Mouse (Mus musculus): ENCODE results near the gene B3gat1.
A peak's percentile ranks its signal among the peaks of the same experiment; 100 is the strongest.

Gene B3gat1

DNA sequence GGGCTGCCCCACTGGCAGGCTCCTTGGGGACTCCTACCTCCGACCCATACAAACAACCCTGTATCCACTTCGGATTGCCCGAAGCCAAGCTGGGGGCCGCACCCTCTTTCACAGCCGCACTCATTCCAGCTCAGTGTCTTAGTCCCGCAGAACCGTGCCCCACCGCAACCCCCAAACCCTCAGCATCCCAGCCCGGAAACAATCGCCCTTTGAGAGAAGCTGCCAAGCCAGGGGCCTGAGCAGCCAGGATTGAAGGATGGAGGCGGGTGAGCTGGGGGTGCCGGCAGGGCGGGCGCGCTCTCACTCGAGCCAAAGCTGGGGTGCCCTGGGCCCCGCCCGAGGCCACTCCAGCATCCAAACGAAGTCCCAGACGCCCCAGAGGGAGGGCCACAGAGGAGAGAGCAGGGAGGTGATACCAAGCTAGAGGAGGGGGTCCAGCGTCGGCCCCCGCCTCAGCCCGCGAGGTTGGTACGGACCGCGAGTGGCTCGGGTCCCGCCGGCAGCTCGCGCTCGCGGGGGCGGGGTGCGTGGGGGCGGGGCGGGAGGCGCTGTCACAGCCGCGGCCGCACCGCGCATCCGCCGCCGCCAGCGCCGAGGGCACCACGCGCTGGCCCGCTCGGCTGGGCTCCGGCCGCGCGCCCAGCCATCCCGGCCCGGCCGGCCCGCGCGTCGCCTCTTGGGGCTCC lies at the start of gene B3gat1:
Gene B3gat1 (plus strand): TSS at position 523 of the 686 bp plus-strand sequence.
- DNase-seq (ENCODE audit: low read depth, low spot score): peak; percentile 29

DNA sequence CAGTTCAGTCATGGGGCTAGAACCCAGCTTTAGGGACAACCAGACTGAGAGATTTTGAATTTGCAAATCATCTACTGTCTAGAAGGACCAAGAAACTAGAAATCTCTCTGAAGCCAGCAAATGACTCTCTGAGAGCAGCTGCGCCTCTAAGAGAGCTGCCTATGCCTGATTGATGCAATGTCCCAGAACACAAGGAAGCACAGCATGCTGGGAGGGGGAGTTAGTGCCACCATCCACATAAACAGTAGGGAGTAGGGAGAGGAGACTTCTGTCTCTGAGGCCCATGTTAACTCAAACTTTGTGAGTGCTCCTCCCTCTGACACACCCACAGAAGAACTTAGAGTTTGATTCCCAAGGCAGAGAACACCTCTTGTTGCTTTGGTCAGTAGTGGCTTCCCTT lies 44.4 kb upstream of the B3gat1 start:
- DNase-seq (ENCODE audit: low read depth, low spot score): no peak

- DNase-seq (ENCODE audit: low read depth, low spot score): no peak
These were observed 43.4 kb upstream of the B3gat1 start for GRCm38 (mm10) chr9:26689956-26690698.

DNA sequence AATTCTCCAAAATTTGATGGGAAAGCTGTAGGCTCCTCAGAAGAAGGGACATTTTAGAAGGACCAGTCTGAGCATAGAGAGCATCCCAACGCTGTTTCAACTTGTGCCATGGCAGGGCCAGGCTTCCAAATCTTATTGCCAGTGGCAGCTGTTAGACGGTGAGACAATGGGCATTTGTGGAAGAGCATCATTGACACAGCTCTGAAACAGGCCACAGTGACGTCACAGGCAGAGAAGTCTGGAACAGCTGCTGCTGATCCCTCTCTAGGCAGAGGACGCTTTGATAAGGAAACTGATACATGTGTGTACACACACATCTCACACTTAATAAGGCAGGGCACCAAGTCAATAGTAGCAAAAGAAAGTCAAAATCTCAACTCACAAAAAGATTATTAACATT lies 40.9 kb upstream of the B3gat1 start:
- no peak for DNase-seq (ENCODE audit: low read depth, low spot score)

DNA sequence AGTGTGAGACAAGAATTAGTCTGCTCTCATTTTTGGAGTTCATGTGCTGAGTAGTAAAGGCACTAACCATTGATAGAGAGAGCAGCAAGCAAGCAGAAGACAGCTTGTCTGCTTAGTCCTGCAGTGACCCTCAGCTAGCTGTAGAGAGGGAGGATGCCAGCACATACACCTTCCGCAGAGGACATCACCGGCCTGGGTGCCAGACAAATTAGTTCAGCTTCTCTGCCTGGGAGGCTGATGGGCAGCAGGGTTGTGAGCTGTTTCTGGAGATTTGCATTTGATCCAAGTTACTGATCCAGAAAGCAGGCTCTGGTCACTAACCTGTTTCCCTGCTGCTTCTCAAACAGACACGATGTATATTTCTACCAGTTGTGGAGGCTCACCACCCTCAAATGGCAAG lies 38.9 kb upstream of the B3gat1 start:
- DNase-seq (ENCODE audit: low read depth, low spot score): no peak

GRCm38 (mm10) chr9:26695178-26695577 lies 38.4 kb upstream of the B3gat1 start:
- no peak for DNase-seq (ENCODE audit: low read depth, low spot score)

DNA sequence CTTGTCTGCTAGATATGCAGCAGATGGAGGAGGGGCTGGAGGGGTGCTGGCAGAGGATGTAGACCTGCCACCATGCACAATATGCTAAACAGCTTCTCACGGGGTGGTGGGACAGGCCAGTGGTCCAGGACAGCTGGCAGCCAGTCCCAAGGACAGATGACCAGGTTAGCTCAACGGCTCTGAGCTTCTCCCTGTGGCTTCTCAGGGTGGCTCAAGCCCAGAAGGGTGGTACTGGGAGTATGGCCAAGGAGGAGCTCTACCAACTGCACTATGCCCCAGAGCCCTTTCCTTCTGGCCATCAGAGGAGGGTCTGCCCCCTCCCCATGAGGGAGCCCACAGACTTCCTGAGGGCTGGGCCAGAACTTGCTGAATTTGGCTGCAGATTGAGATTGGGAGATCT lies 35.2 kb upstream of the B3gat1 start:
- no peak for DNase-seq (ENCODE audit: low read depth, low spot score)

DNA sequence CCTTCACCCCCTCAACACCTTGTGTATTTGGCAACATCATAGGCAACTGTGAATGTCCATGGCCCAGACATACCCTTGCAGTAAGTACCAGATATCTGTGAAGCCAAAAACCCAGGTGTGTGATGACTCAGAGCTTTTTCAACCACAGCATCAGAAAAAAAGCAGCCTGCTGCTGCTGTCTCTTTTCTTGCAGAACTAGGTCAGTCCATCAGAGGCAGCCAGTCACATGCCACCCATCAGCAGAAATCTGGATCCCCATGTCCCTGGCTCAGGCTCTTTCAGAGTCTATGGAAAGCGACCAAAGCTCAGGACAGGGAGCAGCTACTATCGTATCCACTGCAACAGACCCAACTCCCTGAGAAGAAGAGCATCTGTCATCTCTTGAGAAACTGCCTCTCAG lies 33.2 kb upstream of the B3gat1 start:
- no peak for DNase-seq (ENCODE audit: low read depth, low spot score)

GRCm38 (mm10) chr9:26718388-26718787 lies 15.1 kb upstream of the B3gat1 start:
- no peak for DNase-seq (ENCODE audit: low read depth, low spot score)

DNA sequence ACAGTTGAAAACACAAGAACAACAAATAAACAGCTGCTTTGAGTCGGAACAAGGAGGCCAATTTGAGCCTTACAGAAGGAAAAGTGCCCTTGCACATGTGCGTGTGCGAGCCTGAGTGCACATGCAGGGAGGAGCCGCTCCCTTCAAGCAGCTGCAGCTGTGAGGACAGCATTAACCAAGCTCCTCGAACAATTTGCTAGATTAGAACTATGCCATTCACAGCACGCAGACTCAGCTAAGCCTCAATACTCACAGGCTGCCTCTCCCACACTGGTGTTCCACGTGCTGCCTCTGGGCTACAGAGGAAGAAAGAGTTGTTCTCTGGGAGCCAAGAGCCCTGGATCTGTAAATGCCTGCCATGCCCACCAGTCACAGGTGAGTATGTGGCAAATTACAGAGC lies 11.8 kb upstream of the B3gat1 start:
- no peak for DNase-seq (ENCODE audit: low read depth, low spot score)

DNA sequence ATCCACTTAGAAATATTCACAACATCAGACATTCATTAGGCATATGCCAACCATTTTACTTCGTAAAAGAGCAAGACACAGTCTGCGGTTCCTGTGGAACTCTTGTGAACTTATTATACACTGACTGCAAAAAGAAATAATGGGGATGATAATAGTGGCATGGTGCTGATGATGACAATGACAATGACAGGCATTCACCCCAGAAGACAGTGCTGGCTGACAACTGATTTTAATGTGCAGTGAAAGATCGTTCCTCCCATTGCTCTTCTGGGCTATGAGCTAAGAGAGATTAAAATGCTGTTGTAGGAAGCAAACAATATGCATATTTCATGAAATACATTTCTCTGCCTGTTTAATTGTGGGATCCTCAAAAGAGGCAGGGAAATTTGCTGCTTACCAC lies 7.8 kb upstream of the B3gat1 start:
- DNase-seq (ENCODE audit: low read depth, low spot score): no peak

GRCm38 (mm10) chr9:26727445-26727844 lies 6.1 kb upstream of the B3gat1 start:
- DNase-seq (ENCODE audit: low read depth, low spot score): peak; percentile 46

DNA sequence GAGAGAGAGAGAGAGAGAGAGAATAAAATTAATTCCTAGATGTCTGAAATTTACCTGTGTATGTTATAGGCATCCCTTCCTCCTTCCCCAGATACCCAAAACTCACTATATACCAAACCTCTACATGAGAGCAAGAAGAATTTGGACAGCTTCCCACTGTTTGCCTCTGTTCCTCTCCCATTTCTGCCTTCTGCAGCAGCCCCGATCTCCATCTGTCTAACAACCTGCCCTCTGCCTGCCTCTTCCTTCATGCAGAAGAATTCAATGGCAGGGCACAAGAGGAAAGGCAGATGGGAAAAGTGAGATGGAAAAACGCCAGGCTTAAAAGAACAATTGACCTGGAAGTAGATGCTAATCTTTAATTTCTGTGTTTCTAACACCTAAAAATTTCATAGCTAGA lies 5.0 kb upstream of the B3gat1 start:
- no peak for DNase-seq (ENCODE audit: low read depth, low spot score)

DNA sequence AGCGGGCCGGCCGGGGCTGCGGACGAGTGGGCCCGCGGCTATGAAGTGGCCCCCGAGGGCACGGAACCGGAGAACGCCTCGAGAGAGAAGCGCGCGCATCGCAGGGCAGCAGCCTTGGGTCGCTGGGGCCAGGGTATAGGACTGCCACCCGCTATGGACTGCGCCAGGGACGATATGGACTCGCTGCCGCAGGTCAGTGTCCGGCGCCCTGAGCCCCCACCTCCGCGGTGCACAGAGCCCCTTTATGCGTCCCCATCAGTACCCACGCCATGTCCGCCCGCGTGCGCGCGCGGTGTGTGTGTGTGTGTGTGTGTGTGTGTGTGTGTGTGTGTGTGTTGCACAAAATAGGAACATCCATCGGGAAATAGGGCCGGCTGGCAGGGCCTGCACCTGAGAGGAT lies 458 bp downstream of the B3gat1 start:
- DNase-seq (ENCODE audit: low read depth, low spot score): peak; percentile 12

- DNase-seq (ENCODE audit: low read depth, low spot score): no peak
These were observed 3.6 kb downstream of the B3gat1 start for GRCm38 (mm10) chr9:26737116-26737515.

- no peak for DNase-seq (ENCODE audit: low read depth, low spot score)
These were observed 9.3 kb downstream of the B3gat1 start for GRCm38 (mm10) chr9:26742817-26743216.

- no peak for DNase-seq (ENCODE audit: low read depth, low spot score)
These were observed 13.6 kb downstream of the B3gat1 start for GRCm38 (mm10) chr9:26747121-26747520.

- no peak for DNase-seq (ENCODE audit: low read depth, low spot score)
These were observed 15.4 kb downstream of the B3gat1 start for GRCm38 (mm10) chr9:26748893-26749292.

DNA sequence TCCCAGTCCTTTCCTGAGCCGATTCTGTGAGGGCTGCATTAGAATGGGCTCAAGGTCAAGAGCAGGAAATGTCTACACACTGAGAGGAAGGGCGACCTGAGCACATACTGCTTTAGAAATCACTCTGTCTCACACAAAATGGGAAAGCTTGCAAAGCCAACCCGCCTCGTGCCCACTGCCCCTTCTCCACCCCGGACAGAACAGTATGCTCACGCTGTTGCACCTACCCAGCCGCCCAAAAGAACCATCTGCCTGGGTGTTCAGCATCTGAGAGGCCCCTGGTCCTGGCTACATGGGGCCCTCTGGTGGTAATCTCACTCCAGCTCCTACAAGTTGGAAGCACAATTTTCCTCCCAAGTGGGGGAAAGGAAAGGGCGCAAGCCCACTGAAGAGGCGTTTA lies 26.6 kb downstream of the B3gat1 start:
- peak; percentile 70 for DNase-seq (ENCODE audit: low read depth, low spot score)

DNA sequence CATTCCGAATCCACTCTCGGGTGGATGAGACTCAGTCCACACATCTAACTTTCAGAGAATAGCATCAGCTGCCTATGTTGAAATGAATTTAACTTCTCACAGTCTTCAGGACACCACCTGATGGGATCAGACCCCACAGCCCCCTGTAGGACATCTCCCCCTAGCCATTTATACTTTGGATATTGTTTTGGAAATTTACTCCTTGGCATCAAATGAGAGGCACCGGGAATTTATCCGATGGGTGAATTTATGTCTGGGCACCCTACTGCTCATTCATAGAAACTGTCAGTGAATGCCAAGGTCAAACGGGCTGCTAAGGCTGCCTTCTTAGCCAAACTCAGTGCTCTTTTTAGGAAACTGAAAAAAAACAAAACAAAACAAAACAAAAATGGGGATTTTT lies 27.0 kb downstream of the B3gat1 start:
- no peak for DNase-seq (ENCODE audit: low read depth, low spot score)

- DNase-seq (ENCODE audit: low read depth, low spot score): no peak
These were observed 28.9 kb downstream of the B3gat1 start for GRCm38 (mm10) chr9:26762477-26762876.

GRCm38 (mm10) chr9:26768181-26768580 lies 34.7 kb downstream of the B3gat1 start:
- DNase-seq (ENCODE audit: low read depth, low spot score): no peak

DNA sequence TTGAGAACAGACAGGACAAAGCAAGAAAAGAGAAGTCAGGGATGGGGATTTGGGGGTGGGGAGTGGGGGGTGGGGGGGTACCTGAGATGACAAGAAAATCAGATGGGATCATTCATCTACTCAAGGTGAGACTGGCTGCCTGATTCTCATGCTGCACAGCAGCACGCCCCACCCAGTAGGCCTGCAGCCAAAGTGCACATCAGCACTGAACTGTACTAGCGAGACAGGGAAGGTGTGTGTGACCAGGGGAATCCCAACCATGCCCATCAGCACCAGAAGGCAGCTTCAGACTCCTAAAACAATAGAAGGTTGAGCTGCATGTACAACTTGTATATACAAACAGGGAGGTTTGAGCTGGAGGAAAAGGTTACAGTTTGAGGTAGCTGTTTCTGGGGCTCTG lies 42.2 kb downstream of the B3gat1 start:
- no peak for DNase-seq (ENCODE audit: low read depth, low spot score)

Measured in R1 (cell line).